Mouse (Mus musculus): ENCODE measurements around the gene Hdgfl3.

GRCm38 (mm10) chr7:81973339-81973738, 39.1 kb upstream of the Hdgfl3 start:
- TF ChIP-seq POLR2A (IDR thresholded peaks at IDR 0.05; ENCODE audit: insufficient read length, low read depth), result no peak
- TF ChIP-seq TCF12 (IDR thresholded peaks at IDR 0.05; ENCODE audit: insufficient read depth, poor library complexity, severe bottlenecking), result no peak
- no peak for TF ChIP-seq POLR2AphosphoS2 (IDR thresholded peaks at IDR 0.05; ENCODE audit: insufficient read length, low read depth)
- no peak for TF ChIP-seq MYOG (IDR thresholded peaks at IDR 0.05; ENCODE audit: control insufficient read depth in 1 of 3, insufficient read depth in 1 of 3, insufficient read length in 2 of 3, low read depth in 2 of 3)
- no peak for TF ChIP-seq E2F4 (IDR thresholded peaks at IDR 0.05; ENCODE audit: insufficient read depth)
- TF ChIP-seq CEBPB (IDR thresholded peaks at IDR 0.05; ENCODE audit: insufficient read depth, poor library complexity, severe bottlenecking), result no peak

Measured in myocyte (in vitro differentiated cells).